Mouse (Mus musculus) left cerebral cortex, adult 8-10 months (tissue): ENCODE measurements at regions not wholly inside any gene's neighbourhood (a gene's known extent, or its start where the extent isn't known, plus 50 kb on each side); places are given as distances from the start of the nearest gene placed in this dataset.

ENCODE experiments used
- DNase-seq, 2 experiments: peaks; one replicate each; pipeline ENCODE4 v3.0.0; 2022; ENCODE audit warnings: low spot score in 2 of 2

DNA sequence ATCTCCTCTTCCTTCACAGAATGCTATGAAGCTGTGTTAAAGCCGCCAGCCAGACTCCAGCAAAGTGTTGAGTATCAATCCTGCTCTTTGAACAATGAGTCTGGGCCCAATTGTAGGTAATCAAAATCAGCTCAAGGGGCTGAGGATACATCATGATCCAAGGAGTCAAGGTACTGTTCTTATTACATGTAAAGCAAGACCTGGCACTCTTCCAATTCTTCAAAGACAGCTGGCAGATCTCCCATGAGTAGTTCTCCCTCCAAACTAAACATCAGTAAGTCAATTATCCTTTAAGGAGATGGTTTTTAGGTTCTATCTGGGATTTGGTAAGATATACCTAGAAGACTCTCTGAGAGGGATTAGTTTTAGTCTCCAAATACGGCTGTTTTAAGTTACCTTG lies 76.5 kb upstream of the Pard3b start:
- DNase-seq: no peak

- DNase-seq: no peak
Measured at GRCm38 (mm10) chr1:61565471-61565870, 73.2 kb upstream of the Pard3b start.

DNA sequence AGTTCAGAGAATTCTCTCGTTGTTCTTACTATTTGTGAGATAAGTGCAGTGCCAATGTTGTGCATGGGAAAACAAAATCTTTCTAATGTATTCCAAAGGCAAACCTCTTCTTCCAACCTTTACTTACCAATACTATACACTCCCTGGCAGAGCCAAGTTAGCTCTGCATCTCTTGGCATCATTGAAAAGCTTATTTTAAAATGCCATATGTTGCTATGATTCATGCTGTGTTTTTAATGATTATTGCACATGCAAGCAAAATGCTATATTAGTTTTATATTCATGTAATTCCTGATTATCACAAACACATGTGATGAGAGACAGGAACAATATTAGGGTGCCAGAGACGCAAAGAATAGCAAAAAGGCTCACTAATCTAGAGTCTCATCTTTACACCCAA lies 64.3 kb upstream of the Pard3b start:
- no peak for DNase-seq

DNA sequence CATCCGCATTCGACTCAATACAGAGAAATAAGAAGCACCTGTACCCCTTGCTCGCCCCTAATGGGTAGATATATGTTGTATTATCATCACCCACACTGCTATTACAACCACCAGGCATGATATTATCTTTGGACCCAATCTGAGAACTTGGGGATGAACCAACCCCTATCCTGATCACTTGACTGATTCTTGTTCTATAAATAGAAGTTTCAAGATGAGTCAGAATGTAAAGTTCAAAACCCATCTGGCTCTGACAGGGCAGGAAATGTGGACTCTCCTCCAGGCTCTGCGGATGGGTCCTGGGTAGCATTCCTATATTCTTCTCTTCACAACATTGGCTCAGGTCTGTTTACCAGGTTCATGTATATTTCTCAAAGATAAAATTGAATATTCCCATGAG lies 61.9 kb upstream of the Pard3b start:
- DNase-seq: no peak

DNA sequence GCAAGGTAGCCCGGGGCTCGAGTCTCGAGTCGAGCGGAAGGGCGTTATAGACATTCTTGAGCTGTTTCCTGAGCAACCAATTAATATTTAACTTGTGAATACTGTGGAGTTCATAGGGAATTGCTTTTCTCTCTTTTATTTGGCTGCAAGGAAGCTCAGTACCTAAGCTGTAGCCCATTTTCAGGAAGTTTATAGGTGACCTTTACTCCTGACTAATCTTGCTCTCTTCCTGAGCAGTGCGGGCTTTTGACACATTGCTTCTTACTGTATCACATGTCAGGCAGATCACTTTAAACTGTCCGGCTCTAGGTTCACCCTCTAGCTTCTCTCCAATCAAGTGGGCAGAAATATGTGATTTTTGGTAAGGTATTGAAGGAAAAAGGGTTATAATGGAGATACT lies 51.4 kb upstream of the Pard3b start:
- no peak for DNase-seq
